Mouse (Mus musculus) CH12.LX (cell line): ENCODE results near the gene Itgal.

Experiments used
- CTCF ChIP-seq, 2 experiments: IDR thresholded peaks in 1 of 2; conservative IDR thresholded peaks in 1 of 2; 2 replicates each; pipeline ENCODE4 v1.5.1; 2011 to 2012; ENCODE audit warnings: low read depth in 2 of 2, low read length in 2 of 2, improper control_type of control experiment in 1 of 2, inconsistent platforms in 1 of 2, mild to moderate bottlenecking in 1 of 2, moderate library complexity in 1 of 2
- EP300 ChIP-seq: IDR thresholded peaks from 2 replicates; pipeline ENCODE4 v1.6.1; 2011; ENCODE audit warnings: low read length, improper control_type of control experiment
- ETS1 ChIP-seq: conservative IDR thresholded peaks from 2 replicates; pipeline ENCODE4 v1.6.1; 2012; ENCODE audit warnings: low read depth, mild to moderate bottlenecking, inconsistent platforms, low read length, improper control_type of control experiment, moderate library complexity
- MAFK ChIP-seq: IDR thresholded peaks from 2 replicates; pipeline ENCODE4 v1.6.1; 2011; ENCODE audit warnings: low read length, improper control_type of control experiment; ENCODE audit not compliant: insufficient replicate concordance
- POLR2A ChIP-seq: IDR thresholded peaks from 2 replicates; pipeline ENCODE4 v1.6.1; 2011; ENCODE audit warnings: low read depth, mild to moderate bottlenecking, improper control_type of control experiment, low read length
- TBP ChIP-seq: conservative IDR thresholded peaks from 2 replicates; pipeline ENCODE4 v1.6.1; 2011; ENCODE audit warnings: low read depth, low read length, improper control_type of control experiment
- UBTF ChIP-seq: IDR thresholded peaks from 2 replicates; pipeline ENCODE4 v1.6.1; 2012; ENCODE audit warnings: low read depth, mild to moderate bottlenecking, inconsistent platforms, low read length, improper control_type of control experiment, moderate library complexity
- ZKSCAN1 ChIP-seq: IDR thresholded peaks from 2 replicates; pipeline ENCODE4 v1.6.1; 2012; ENCODE audit warnings: low read depth, inconsistent platforms, low read length, improper control_type of control experiment, borderline replicate concordance

DNA sequence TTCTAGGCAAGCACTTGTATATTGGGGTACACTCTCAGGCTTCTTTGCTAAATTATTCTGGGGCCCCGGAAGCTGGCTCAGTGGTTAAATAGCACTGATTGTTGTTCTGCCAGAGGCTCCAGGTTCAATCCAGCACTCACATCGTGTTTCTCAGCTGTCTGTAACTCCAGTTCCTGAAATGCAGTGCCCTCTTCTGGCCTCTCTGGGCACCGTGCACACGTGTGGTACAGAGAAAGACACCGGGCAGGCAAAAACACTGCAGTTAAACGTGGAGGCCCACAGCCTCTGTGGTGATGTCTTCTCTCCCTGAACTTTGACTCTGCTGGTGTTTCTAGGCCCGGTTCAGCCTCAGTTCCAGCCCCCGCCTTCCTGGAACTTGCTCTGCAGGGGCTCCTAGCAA lies 17.7 kb upstream of the Itgal start:
- no peak for TF ChIP-seq EP300
- TF ChIP-seq POLR2A: no peak; the same call in 1 of the 2 replicates
- 0 out of 2 replicates have a peak, but pooled peaks have one; percentile 10 for TF ChIP-seq MAFK
- no peak for TF ChIP-seq UBTF
- peak; percentile 13 to 88; a peak in 2 of 4 replicates for TF ChIP-seq CTCF (conservative IDR thresholded peaks at IDR 0.05 in 1 of 2, IDR thresholded peaks at IDR 0.05 in 1 of 2; ENCODE audit: low read depth in 2 of 2, low read length in 2 of 2)
- TF ChIP-seq TBP: no peak
- no peak for TF ChIP-seq ZKSCAN1
- TF ChIP-seq ETS1: peak; percentile 56; the same call in 1 of the 2 replicates
